Mouse (Mus musculus): ENCODE data around the gene Ppp1r14b. TPM values are rescaled to one million over a fixed set of nuclear protein-coding genes. Genes with fewer than 3 reads are reported as not detected.

Ppp1r14b gene
- polyA plus RNA-seq, 1 experiment from 2014 or later = 224 TPM

DNA sequence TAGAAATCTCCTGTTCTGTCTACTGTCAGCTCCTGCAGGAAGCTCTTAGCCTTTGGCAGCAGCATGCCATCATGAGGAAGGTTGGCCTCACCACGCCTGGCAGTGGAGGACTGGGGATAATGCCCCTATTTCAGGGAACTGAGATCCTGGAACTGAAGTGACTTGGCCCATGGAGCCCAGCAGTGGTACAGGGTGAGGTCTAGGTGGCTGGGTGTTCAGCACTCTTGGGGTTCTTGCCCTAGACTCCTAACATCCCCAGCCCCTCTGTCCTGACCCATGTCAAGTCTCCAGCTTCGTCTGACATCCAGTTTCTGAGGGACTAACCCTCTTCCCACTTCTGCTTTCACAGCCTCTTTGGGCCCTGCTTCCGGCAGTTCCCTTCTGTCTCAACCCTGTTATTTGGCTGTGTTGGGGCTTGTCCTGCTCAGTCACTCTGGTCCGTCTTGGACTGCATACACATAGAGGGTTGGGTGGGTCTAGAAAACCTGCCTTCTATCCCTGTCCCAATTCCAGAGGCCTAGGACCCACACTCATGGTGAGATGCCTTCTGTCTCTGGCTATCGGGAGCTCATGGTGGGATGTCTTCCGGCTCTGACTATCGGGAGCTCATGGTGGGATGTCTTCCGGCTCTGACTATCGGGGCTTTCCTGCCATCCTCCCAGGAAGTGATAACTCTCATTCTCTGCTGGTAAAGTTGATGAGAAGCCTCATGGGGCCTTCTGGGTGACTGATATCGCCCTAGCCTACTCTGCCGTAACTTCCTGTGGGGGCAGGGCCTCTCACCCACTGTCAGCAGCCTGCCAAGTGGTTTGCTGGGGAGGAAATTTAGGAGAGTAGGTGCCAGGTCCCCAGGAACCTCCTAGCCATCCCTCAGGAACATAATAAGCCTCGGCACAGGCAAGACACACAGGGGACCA lies 43.0 kb downstream of the Ppp1r14b start:
- WGBS = 69% methylated on average over 12 of the region's 12 CpGs
- peaks cover 67% of the 10 kb centered on the region for H3K36me3 ChIP-seq (ENCODE audit: insufficient read depth)

DNA sequence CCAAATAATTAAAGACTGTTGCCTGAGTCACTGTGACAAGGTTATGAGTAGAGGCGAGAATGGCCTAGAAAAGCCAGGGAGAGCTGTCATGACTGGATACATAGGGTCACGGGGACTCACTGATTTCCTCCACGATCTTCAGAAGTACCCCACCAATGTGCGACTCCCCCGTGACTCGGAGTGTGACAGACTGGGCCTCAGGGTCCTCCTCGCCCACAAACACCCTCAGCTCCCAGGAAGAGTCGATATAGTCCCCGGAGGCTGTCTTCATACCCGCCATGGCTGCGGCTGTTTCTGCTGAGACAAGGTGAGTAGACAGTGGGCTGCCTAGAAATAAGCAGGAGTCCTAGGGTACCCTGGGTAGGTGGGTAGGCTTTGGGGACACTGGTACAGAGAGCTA lies 43.8 kb downstream of the Ppp1r14b start:
- peaks cover 70% of the 10 kb centered on the region for H3K36me3 ChIP-seq (ENCODE audit: insufficient read depth)
- 84% methylated on average over 11 of the region's 11 CpGs for WGBS
- TF ChIP-seq CTCF (IDR thresholded peaks at IDR 0.05; ENCODE audit: low read depth) = no peak
- peak overlapping the region; percentile 7; the same call in 1 of the 2 replicates for H3K4me2 ChIP-seq
- DNase-seq (no peak), ATAC-seq (ENCODE audit: insufficient read depth) (no peak)
- H3K9ac ChIP-seq = no peak overlapping the region
- H3K4me3 ChIP-seq (ENCODE audit: low read depth, low read length) = peak overlapping the region; percentile 3; the same call in 1 of the 2 replicates
- 0 out of 2 replicates have a peak overlapping the region, but pooled peaks have one; percentile 24 for H3K27ac ChIP-seq (ENCODE audit: low read depth)
- H3K4me1 ChIP-seq (ENCODE audit: insufficient read depth) = no peaks in the 10 kb centered on the region
- H3K27me3 ChIP-seq (ENCODE audit: insufficient read depth, low read length) = no peaks in the 10 kb centered on the region
- no peaks in the 10 kb centered on the region for H3K9me3 ChIP-seq (ENCODE audit: low read depth, low read length)

More for the DNA sequence above, 43.0 kb downstream of the Ppp1r14b start:
- H3K27ac ChIP-seq (ENCODE audit: low read depth) = peak overlapping the region; percentile 46; the same call in 1 of the 2 replicates
- no peak for ATAC-seq (ENCODE audit: insufficient read depth)
- H3K27me3 ChIP-seq (ENCODE audit: insufficient read depth, low read length) = no peaks in the 10 kb centered on the region
- H3K9ac ChIP-seq = no peak overlapping the region
- no peaks in the 10 kb centered on the region for H3K4me1 ChIP-seq (ENCODE audit: insufficient read depth)
- DNase-seq = no peak
- no peaks in the 10 kb centered on the region for H3K9me3 ChIP-seq (ENCODE audit: low read depth, low read length)
- H3K4me2 ChIP-seq = peak overlapping the region; percentile 7; the same call in 1 of the 2 replicates
- no peak for TF ChIP-seq CTCF (IDR thresholded peaks at IDR 0.05; ENCODE audit: low read depth)
- H3K4me3 ChIP-seq (ENCODE audit: low read depth, low read length) = 0 out of 2 replicates have a peak overlapping the region, but pooled peaks have one; percentile 3

- peak; percentile 38 for DNase-seq
- no peaks in the 10 kb centered on the region for H3K9me3 ChIP-seq (ENCODE audit: low read depth, low read length)
- no peak within 1 kb of the TSS; the same call in 1 of the 2 replicates for H3K9ac ChIP-seq
- no peak for TF ChIP-seq CTCF (IDR thresholded peaks at IDR 0.05; ENCODE audit: low read depth)
- WGBS = 77% methylated on average over 5 of the region's 5 CpGs
- no peaks in the 10 kb centered on the region for H3K27me3 ChIP-seq (ENCODE audit: insufficient read depth, low read length)
- H3K4me1 ChIP-seq (ENCODE audit: insufficient read depth) = no peaks in the 10 kb centered on the region
- H3K36me3 ChIP-seq (ENCODE audit: insufficient read depth) = peaks cover 70% of the 10 kb centered on the region
- H3K27ac ChIP-seq (ENCODE audit: low read depth) = peak within 1 kb of the TSS; percentile 38; the same call in 1 of the 2 replicates
- H3K4me2 ChIP-seq = peak within 1 kb of the TSS; percentile 7; the same call in 1 of the 2 replicates
- ATAC-seq (ENCODE audit: insufficient read depth) = peak; percentile 47
- peak within 1 kb of the TSS; percentile 20; the same call in 1 of the 2 replicates for H3K4me3 ChIP-seq (ENCODE audit: low read depth, low read length)
Measured at GRCm38 (mm10) chr19:7019191-7019590, 44.4 kb downstream of the Ppp1r14b start, which contains the start of gene Fermt3. Fermt3 (minus strand) TSS chr19:7019469.

DNA sequence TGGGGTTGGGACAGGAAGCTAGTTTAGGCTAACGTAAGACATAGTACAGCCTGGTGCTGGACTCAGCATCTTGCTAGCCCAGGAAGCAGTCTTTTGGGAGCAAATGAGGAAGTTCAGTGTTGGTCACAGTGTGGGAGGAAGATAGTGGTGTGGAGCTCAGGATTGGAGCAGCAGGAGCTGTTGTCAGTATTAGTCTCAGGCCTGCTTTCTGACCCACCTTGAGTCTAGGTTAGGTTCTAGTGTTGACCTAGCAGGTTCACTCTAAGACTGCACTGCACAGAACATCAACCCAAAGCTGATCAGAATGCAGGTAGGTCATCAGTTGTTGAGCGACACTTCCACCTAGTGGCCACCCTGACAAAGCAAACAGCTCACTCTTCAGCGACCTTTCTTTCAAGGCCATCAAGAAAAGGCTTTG lies 45.5 kb downstream of the Ppp1r14b start:
- Histone ChIP-seq H3K9me3 (ENCODE audit: low read depth, low read length) (no peaks in the 10 kb centered on the region), H3K4me1 (ENCODE audit: insufficient read depth) (no peaks in the 10 kb centered on the region), H3K9ac (no peak overlapping the region), H3K36me3 (ENCODE audit: insufficient read depth) (peaks cover 79% of the 10 kb centered on the region), H3K4me3 (ENCODE audit: low read depth, low read length) (no peak overlapping the region), H3K27me3 (ENCODE audit: insufficient read depth, low read length) (no peaks in the 10 kb centered on the region), H3K4me2 (no peak overlapping the region), H3K27ac (ENCODE audit: low read depth) (no peak overlapping the region; the same call in 1 of the 2 replicates)
- peak; percentile 65 for DNase-seq
- WGBS = 50% methylated on average over 3 of the region's 3 CpGs
- TF ChIP-seq CTCF (IDR thresholded peaks at IDR 0.05; ENCODE audit: low read depth) = peak; percentile 78
- ATAC-seq (ENCODE audit: insufficient read depth) = no peak

Other genes starting within 250 kb of the Ppp1r14b start
- 28.6 and 29.8 TPM in 2 replicates for gene Rps6ka4, start 134.3 kb upstream of the Ppp1r14b start, polyA plus RNA-seq (2014; fragmentation: Nextera tagmentation; extraction: Ambion mirVana)
- 1.0 and 1.5 TPM in 2 replicates for gene Ccdc88b, start 116.8 kb upstream of the Ppp1r14b start, polyA plus RNA-seq (2014; fragmentation: Nextera tagmentation; extraction: Ambion mirVana)
- 151 and 155 TPM in 2 replicates for gene Trmt112, start 65.3 kb upstream of the Ppp1r14b start, polyA plus RNA-seq (2014; fragmentation: Nextera tagmentation; extraction: Ambion mirVana)
- gene Prdx5, start 64.9 kb upstream of the Ppp1r14b start, polyA plus RNA-seq (2014; fragmentation: Nextera tagmentation; extraction: Ambion mirVana) = 151 and 153 TPM in 2 replicates
- gene Esrra, start 53.2 kb upstream of the Ppp1r14b start, polyA plus RNA-seq (2014; fragmentation: Nextera tagmentation; extraction: Ambion mirVana) = 3.1 and 4.2 TPM in 2 replicates
- 2.2 and 2.3 TPM in 2 replicates for gene Catsperz, start 49.6 kb upstream of the Ppp1r14b start, polyA plus RNA-seq (2014; fragmentation: Nextera tagmentation; extraction: Ambion mirVana)
- gene Kcnk4, start 40.5 kb upstream of the Ppp1r14b start, polyA plus RNA-seq (2014; fragmentation: Nextera tagmentation; extraction: Ambion mirVana) = 0.17 and 0.38 TPM in 2 replicates
- gene Bad, start 33.1 kb upstream of the Ppp1r14b start, polyA plus RNA-seq (2014; fragmentation: Nextera tagmentation; extraction: Ambion mirVana) = 61.0 and 65.0 TPM in 2 replicates
- gene Gpr137, start 32.5 kb upstream of the Ppp1r14b start, polyA plus RNA-seq (2014; fragmentation: Nextera tagmentation; extraction: Ambion mirVana) = 21.8 and 23.5 TPM in 2 replicates
- 53.3 and 55.9 TPM in 2 replicates for gene Plcb3, start 1.5 kb downstream of the Ppp1r14b start, polyA plus RNA-seq (2014; fragmentation: Nextera tagmentation; extraction: Ambion mirVana)
- 84.4 and 84.8 TPM in 2 replicates for gene Fkbp2, start 5.5 kb downstream of the Ppp1r14b start, polyA plus RNA-seq (2014; fragmentation: Nextera tagmentation; extraction: Ambion mirVana)
- gene Vegfb, start 12.7 kb downstream of the Ppp1r14b start, polyA plus RNA-seq (2014; fragmentation: Nextera tagmentation; extraction: Ambion mirVana) = 42.5 and 44.6 TPM in 2 replicates
- 18.6 and 22.8 TPM in 2 replicates for gene Dnajc4, start 17.6 kb downstream of the Ppp1r14b start, polyA plus RNA-seq (2014; fragmentation: Nextera tagmentation; extraction: Ambion mirVana)
- gene Nudt22, start 21.1 kb downstream of the Ppp1r14b start, polyA plus RNA-seq (2014; fragmentation: Nextera tagmentation; extraction: Ambion mirVana) = 20.4 and 20.7 TPM in 2 replicates
- 9.0 and 10.5 TPM in 2 replicates for gene Trpt1, start 21.2 kb downstream of the Ppp1r14b start, polyA plus RNA-seq (2014; fragmentation: Nextera tagmentation; extraction: Ambion mirVana)
- gene Fermt3, start 44.5 kb downstream of the Ppp1r14b start, polyA plus RNA-seq (2014; fragmentation: Nextera tagmentation; extraction: Ambion mirVana) = 8.6 and 9.1 TPM in 2 replicates
- gene Stip1, start 65.0 kb downstream of the Ppp1r14b start, polyA plus RNA-seq (2014; fragmentation: Nextera tagmentation; extraction: Ambion mirVana) = 250 and 255 TPM in 2 replicates
- gene Macrod1, start 81.8 kb downstream of the Ppp1r14b start, polyA plus RNA-seq (2014; fragmentation: Nextera tagmentation; extraction: Ambion mirVana) = 11.0 and 11.4 TPM in 2 replicates
- gene Flrt1, start 130.8 kb downstream of the Ppp1r14b start, polyA plus RNA-seq (2014; fragmentation: Nextera tagmentation; extraction: Ambion mirVana) = 1.4 and 2.0 TPM in 2 replicates
- gene Otub1, start 231.3 kb downstream of the Ppp1r14b start, polyA plus RNA-seq (2014; fragmentation: Nextera tagmentation; extraction: Ambion mirVana) = 206 and 221 TPM in 2 replicates
- gene Cox8a, start 242.6 kb downstream of the Ppp1r14b start, polyA plus RNA-seq (2014; fragmentation: Nextera tagmentation; extraction: Ambion mirVana) = 917 and 922 TPM in 2 replicates

Measured in lung, embryonic 14.5 days (tissue).